Mouse (Mus musculus) urinary bladder, adult 2 months (tissue): ENCODE results near the gene Slc2a6. TPM values are rescaled to one million over a fixed set of nuclear protein-coding genes. Genes with fewer than 3 reads are reported as not detected.

ENCODE experiments used
- polyA plus RNA-seq: library from polyadenylated mRNA; depleted of rRNA; stranded (reverse); fragments of >200 nt; gene quantifications from 2 replicates; pipeline ENCODE4 v1.2.3, GENCODE M21; 2012; rRNA removed

Gene Slc2a6
- polyA plus RNA-seq, 1 experiment: 2.8 TPM

Other genes with a start within 250 kb of the Slc2a6 start
- gene Abo, start 163.0 kb downstream of the Slc2a6 start, polyA plus RNA-seq: not detected in 2 replicates
- gene Surf6, start 125.1 kb downstream of the Slc2a6 start, polyA plus RNA-seq: 15.7 and 16.3 TPM in 2 replicates
- 28.6 and 32.5 TPM in 2 replicates for gene Med22, start 117.3 kb downstream of the Slc2a6 start, polyA plus RNA-seq
- gene Rpl7a, start 117.2 kb downstream of the Slc2a6 start, polyA plus RNA-seq: 1,359 and 1,515 TPM in 2 replicates
- 43.1 and 48.2 TPM in 2 replicates for gene Surf2, start 111.6 kb downstream of the Slc2a6 start, polyA plus RNA-seq
- 92.5 and 103 TPM in 2 replicates for gene Surf1, start 111.5 kb downstream of the Slc2a6 start, polyA plus RNA-seq
- gene Surf4, start 94.1 kb downstream of the Slc2a6 start, polyA plus RNA-seq: 131 and 132 TPM in 2 replicates
- 0.24 and 0.28 TPM in 2 replicates for gene Stkld1, start 94.0 kb downstream of the Slc2a6 start, polyA plus RNA-seq
- gene Rexo4, start 63.6 kb downstream of the Slc2a6 start, polyA plus RNA-seq: 33.6 TPM in 2 replicates
- 0.08 and 0.13 TPM in 2 replicates for gene Adamts13, start 54.6 kb downstream of the Slc2a6 start, polyA plus RNA-seq
- 48.0 and 48.9 TPM in 2 replicates for gene Cacfd1, start 18.1 kb downstream of the Slc2a6 start, polyA plus RNA-seq
- not detected in 2 replicates for gene Mymk, start 44.2 kb upstream of the Slc2a6 start, polyA plus RNA-seq
- gene Adamtsl2, start 51.4 kb upstream of the Slc2a6 start, polyA plus RNA-seq: 3.1 and 5.1 TPM in 2 replicates
- gene Fam163b, start 114.5 kb upstream of the Slc2a6 start, polyA plus RNA-seq: 0.09 and 0.11 TPM in 2 replicates
- 0.38 and 0.44 TPM in 2 replicates for gene Dbh, start 137.2 kb upstream of the Slc2a6 start, polyA plus RNA-seq
- gene Sardh, start 220.3 kb upstream of the Slc2a6 start, polyA plus RNA-seq: 8.1 and 10.6 TPM in 2 replicates